Mouse (Mus musculus): Measurements from ENCODE around the gene C8b.
A peak's percentile ranks its signal among the peaks of the same experiment; 100 is the strongest.

The C8b gene

GRCm38 (mm10) chr4:104766065-104766464 is at the start of gene C8b:
TSS of gene C8b (plus strand) at chr4:104766317.
- no peak for DNase-seq (ENCODE audit: inconsistent age in 2 of 2, low spot score in 1 of 2)

- DNase-seq (ENCODE audit: inconsistent age in 2 of 2, low spot score in 1 of 2), result no peak
Measured at GRCm38 (mm10) chr4:104716506-104716905, 49.6 kb upstream of the C8b start.

- DNase-seq (ENCODE audit: inconsistent age in 2 of 2, low spot score in 1 of 2), result peak; percentile 51 to 86
Measured at GRCm38 (mm10) chr4:104718973-104719795, 46.9 kb upstream of the C8b start.

- DNase-seq (ENCODE audit: inconsistent age in 2 of 2, low spot score in 1 of 2), result no peak
Measured at GRCm38 (mm10) chr4:104723527-104724045, 42.5 kb upstream of the C8b start.

- no peak for DNase-seq (ENCODE audit: inconsistent age in 2 of 2, low spot score in 1 of 2)
Measured at GRCm38 (mm10) chr4:104724258-104724657, 41.9 kb upstream of the C8b start.

- peak in 1 of 2 experiments; percentile 74 for DNase-seq (ENCODE audit: inconsistent age in 2 of 2, low spot score in 1 of 2)
Measured at GRCm38 (mm10) chr4:104725673-104726072, 40.4 kb upstream of the C8b start.

- no peak for DNase-seq (ENCODE audit: inconsistent age in 2 of 2, low spot score in 1 of 2)
Measured at GRCm38 (mm10) chr4:104729185-104729584, 36.9 kb upstream of the C8b start.

- DNase-seq (ENCODE audit: inconsistent age in 2 of 2, low spot score in 1 of 2), result peak in 1 of 2 experiments; percentile 25
Measured at GRCm38 (mm10) chr4:104746500-104746899, 19.6 kb upstream of the C8b start.

- no peak for DNase-seq (ENCODE audit: inconsistent age in 2 of 2, low spot score in 1 of 2)
Measured at GRCm38 (mm10) chr4:104754090-104754489, 12.0 kb upstream of the C8b start.

- DNase-seq (ENCODE audit: inconsistent age in 2 of 2, low spot score in 1 of 2), result no peak
Measured at GRCm38 (mm10) chr4:104760878-104761624, 5.1 kb upstream of the C8b start.

GRCm38 (mm10) chr4:104768190-104768589 is 2.1 kb downstream of the C8b start:
- no peak for DNase-seq (ENCODE audit: inconsistent age in 2 of 2, low spot score in 1 of 2)

- DNase-seq (ENCODE audit: inconsistent age in 2 of 2, low spot score in 1 of 2), result no peak
Measured at GRCm38 (mm10) chr4:104769602-104770001, 3.5 kb downstream of the C8b start.

- no peak for DNase-seq (ENCODE audit: inconsistent age in 2 of 2, low spot score in 1 of 2)
Measured at GRCm38 (mm10) chr4:104770331-104770730, 4.2 kb downstream of the C8b start.

- DNase-seq (ENCODE audit: inconsistent age in 2 of 2, low spot score in 1 of 2), result no peak
Measured at GRCm38 (mm10) chr4:104775601-104776000, 9.5 kb downstream of the C8b start.

GRCm38 (mm10) chr4:104779460-104779859 is 13.3 kb downstream of the C8b start:
- no peak for DNase-seq (ENCODE audit: inconsistent age in 2 of 2, low spot score in 1 of 2)

- no peak for DNase-seq (ENCODE audit: inconsistent age in 2 of 2, low spot score in 1 of 2)
Measured at GRCm38 (mm10) chr4:104781441-104781840, 15.3 kb downstream of the C8b start.

- no peak for DNase-seq (ENCODE audit: inconsistent age in 2 of 2, low spot score in 1 of 2)
Measured at GRCm38 (mm10) chr4:104782346-104782745, 16.2 kb downstream of the C8b start.

- no peak for DNase-seq (ENCODE audit: inconsistent age in 2 of 2, low spot score in 1 of 2)
Measured at GRCm38 (mm10) chr4:104792111-104792510, 26.0 kb downstream of the C8b start.

GRCm38 (mm10) chr4:104798951-104799350 is 32.8 kb downstream of the C8b start:
- no peak for DNase-seq (ENCODE audit: inconsistent age in 2 of 2, low spot score in 1 of 2)

- DNase-seq (ENCODE audit: inconsistent age in 2 of 2, low spot score in 1 of 2), result no peak
Measured at GRCm38 (mm10) chr4:104801625-104802024, 35.5 kb downstream of the C8b start.

- DNase-seq (ENCODE audit: inconsistent age in 2 of 2, low spot score in 1 of 2), result no peak
Measured at GRCm38 (mm10) chr4:104804100-104804499, 38.0 kb downstream of the C8b start.
